Mouse (Mus musculus) ES-E14 (cell line): Measurements from ENCODE around the gene 4921524J17Rik. TPM values are rescaled to one million over a fixed set of nuclear protein-coding genes. Genes with fewer than 3 reads are reported as not detected.

Experiments used
- DNase-seq: peaks from one replicate; pipeline ENCODE4 v3.0.0-alpha.2; 2013; ENCODE audit warnings: low read depth, low spot score
- H3K27ac ChIP-seq: 2 replicates; pipeline ENCODE4 v1.5.1; 2012; ENCODE audit warnings: low read depth, mild to moderate bottlenecking, low read length, moderate library complexity, mixed read lengths; ENCODE audit not compliant: poor library complexity, insufficient read depth, severe bottlenecking
- H3K36me3 ChIP-seq: 2 replicates; pipeline ENCODE4 v1.6.1; 2012; ENCODE audit warnings: mild to moderate bottlenecking, low read length, moderate library complexity, mixed read lengths; ENCODE audit not compliant: control insufficient read depth, poor library complexity, insufficient read depth, severe bottlenecking
- H3K4me1 ChIP-seq, 2 experiments: fragments of 150-350 bp in 1 of 2; sonication (generic) in 1 of 2; 2 replicates each; pipeline ENCODE4 v1.6.1; 2012; ENCODE audit warnings: low read length in 2 of 2, mild to moderate bottlenecking in 1 of 2, mixed read lengths in 1 of 2; ENCODE audit not compliant: control insufficient read depth in 2 of 2, insufficient read depth in 2 of 2, poor library complexity in 1 of 2
- H3K4me3 ChIP-seq, 2 experiments: fragments of 150-350 bp in 1 of 2; sonication (generic) in 1 of 2; 2 replicates each; pipeline ENCODE4 v1.5.1; 2012; ENCODE audit warnings: low read length in 2 of 2, low read depth in 1 of 2, mild to moderate bottlenecking in 1 of 2, mixed read lengths in 1 of 2; ENCODE audit not compliant: insufficient read depth in 1 of 2, poor library complexity in 1 of 2, severe bottlenecking in 1 of 2
- H3K9ac ChIP-seq: 2 replicates; pipeline ENCODE4 v1.6.1; 2012; ENCODE audit warnings: low read depth, mild to moderate bottlenecking, low read length, mixed read lengths; ENCODE audit not compliant: poor library complexity, insufficient read depth, severe bottlenecking
- H3K9me3 ChIP-seq: fragments of 150-350 bp; sonication (generic); 2 replicates; pipeline ENCODE4 v1.6.1; 2012; ENCODE audit warnings: low read depth, mild to moderate bottlenecking, low read length; ENCODE audit not compliant: control insufficient read depth, insufficient read depth
- CHD2 ChIP-seq: IDR thresholded peaks from 2 replicates; pipeline ENCODE4 v1.6.1; 2014; ENCODE audit warnings: mild to moderate bottlenecking, low read depth, low read length, inconsistent platforms
- HCFC1 ChIP-seq: IDR thresholded peaks from 2 replicates; pipeline ENCODE4 v1.6.1; 2012; ENCODE audit warnings: low read length, inconsistent platforms, borderline replicate concordance; ENCODE audit not compliant: insufficient read depth
- MAFK ChIP-seq: IDR thresholded peaks from 2 replicates; pipeline ENCODE4 v1.6.1; 2014; ENCODE audit warnings: mild to moderate bottlenecking, low read depth, low read length, inconsistent platforms; ENCODE audit not compliant: insufficient read depth
- ZC3H11A ChIP-seq: IDR thresholded peaks from 2 replicates; pipeline ENCODE4 v1.6.1; 2012; ENCODE audit warnings: low read depth, mild to moderate bottlenecking, inconsistent platforms, low read length, borderline replicate concordance
- ZNF384 ChIP-seq: IDR thresholded peaks from 2 replicates; pipeline ENCODE4 v1.6.1; 2012; ENCODE audit warnings: low read depth, low read length, inconsistent platforms
- in situ Hi-C, 2 experiments: fragments of 600-800 bp; cut with MboI; formaldehyde crosslinking; loops; one replicate each; pipeline ENCODE4 v1.15.1; 2025; ENCODE audit warnings: low sequenced_read_pairs in 2 of 2, inconsistent platforms in 1 of 2; ENCODE audit not compliant: unreplicated experiment in 2 of 2
- total RNA-seq: library from RNA; depleted of rRNA; stranded (reverse); fragments of 300-350 nt; gene quantifications from 2 replicates; pipeline ENCODE4 v1.2.3, GENCODE M21; 2012

Gene 4921524J17Rik
- total RNA-seq, 1 experiment = 19.5 TPM

DNA sequence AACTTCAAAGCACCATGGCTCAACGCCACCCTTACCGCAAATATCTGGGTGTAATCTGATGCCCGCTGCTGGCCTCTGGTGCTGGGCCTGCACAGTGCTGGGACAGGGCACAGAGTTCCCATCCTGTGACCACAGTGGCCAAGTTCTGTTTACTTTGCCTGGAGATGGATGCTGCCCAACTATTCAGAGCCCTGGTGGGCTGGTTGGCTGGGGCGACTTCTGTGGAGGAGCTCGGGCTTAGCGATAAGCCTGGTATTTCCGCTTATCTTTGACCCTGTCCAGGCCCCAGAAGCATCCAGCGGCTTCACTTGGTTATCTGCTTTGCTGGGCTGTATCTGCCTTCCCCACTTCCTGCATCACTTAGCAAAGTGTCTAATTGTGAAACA, 51.8 kb downstream of the 4921524J17Rik start:
- H3K9me3 ChIP-seq = no peaks in the 10 kb centered on the region
- in situ Hi-C loops = no loop called here
- H3K9ac ChIP-seq = no peak overlapping the region
- no peak overlapping the region for H3K27ac ChIP-seq
- TF ChIP-seq HCFC1 = no peak
- TF ChIP-seq CHD2 = no peak
- no peak for TF ChIP-seq ZNF384
- TF ChIP-seq MAFK = no peak
- TF ChIP-seq ZC3H11A = no peak
- no peaks in the 10 kb centered on the region for H3K36me3 ChIP-seq
- H3K4me3 ChIP-seq = no peak overlapping the region
- no peaks in the 10 kb centered on the region for H3K4me1 ChIP-seq
- no peak for DNase-seq

DNA sequence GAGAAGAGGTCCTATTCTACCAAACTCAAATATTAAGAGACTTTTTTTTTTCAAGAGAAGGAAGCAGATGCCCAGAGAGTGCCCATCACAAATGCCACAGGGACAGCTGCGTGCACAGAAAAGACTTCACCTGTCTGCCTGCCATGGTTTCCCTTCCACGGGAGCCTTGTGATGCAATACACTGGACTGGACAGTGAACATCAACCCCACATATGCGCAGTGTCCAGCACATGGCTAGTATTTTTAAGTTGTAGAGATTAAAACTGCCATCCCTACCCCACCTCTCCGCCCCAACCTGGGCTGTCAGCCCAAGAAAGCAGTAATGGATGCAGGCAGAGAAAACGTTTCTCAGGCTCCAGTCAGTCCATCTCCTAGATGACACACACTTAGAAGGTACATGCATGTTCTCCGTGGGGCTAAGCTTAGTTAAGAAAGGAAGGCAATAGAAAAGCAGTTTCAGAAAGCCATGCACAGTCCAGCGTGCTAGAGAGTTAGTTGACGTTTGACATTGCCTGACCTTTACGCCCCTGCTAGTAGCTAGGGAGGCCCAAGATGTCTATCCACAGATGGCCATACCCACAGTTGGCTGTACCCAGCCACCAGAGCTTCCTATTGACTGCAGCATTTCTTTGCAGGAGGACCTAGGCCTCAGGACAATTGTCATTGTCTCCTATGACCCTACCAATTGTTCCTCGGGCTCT, 52.4 kb downstream of the 4921524J17Rik start:
- Histone ChIP-seq H3K4me1 (no peaks in the 10 kb centered on the region), H3K4me3 (no peak overlapping the region), H3K9me3 (no peaks in the 10 kb centered on the region), H3K27ac (no peak overlapping the region), H3K36me3 (no peaks in the 10 kb centered on the region), H3K9ac (no peak overlapping the region)
- no peak for DNase-seq
- in situ Hi-C loops = no loop called here
- no peak for TF ChIP-seq ZNF384
- no peak for TF ChIP-seq MAFK
- no peak for TF ChIP-seq HCFC1
- no peak for TF ChIP-seq CHD2
- TF ChIP-seq ZC3H11A = no peak

DNA sequence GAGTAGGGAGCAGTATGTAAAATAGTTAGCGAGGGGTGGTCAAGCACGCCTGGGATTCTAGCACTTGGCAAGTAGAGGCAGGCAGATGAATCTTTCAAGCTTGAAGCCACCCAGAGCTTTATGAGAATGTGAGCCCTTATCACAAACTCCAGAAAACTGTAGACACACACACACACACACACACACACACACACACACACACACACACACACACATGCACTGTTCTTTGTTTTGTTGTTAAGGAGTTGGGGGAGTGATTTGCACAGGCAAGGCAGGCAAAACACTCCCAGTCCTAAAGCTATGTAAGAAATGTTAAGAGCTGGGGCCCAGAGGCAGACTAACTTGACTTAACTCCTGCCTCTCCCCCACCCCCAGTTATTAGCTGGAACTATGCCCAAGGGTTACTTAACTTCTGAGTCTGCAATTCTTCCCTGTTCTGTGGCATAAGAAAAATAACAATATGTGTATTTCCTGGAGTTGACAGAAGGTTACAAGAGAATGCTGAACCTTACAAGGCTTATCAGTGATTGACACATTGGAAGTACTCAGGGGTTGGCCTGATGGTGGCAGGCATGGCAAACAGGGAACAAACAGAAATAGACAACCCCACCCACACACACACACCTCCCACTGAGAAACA, 53.4 kb downstream of the 4921524J17Rik start:
- H3K9me3 ChIP-seq = no peaks in the 10 kb centered on the region
- in situ Hi-C loops = no loop called here
- H3K9ac ChIP-seq = no peak overlapping the region
- no peak overlapping the region for H3K4me3 ChIP-seq
- DNase-seq = no peak
- no peak overlapping the region for H3K27ac ChIP-seq
- H3K36me3 ChIP-seq = no peaks in the 10 kb centered on the region
- TF ChIP-seq CHD2 (no peak), HCFC1 (no peak), MAFK (no peak), ZNF384 (no peak), ZC3H11A (no peak)
- no peaks in the 10 kb centered on the region for H3K4me1 ChIP-seq

DNA sequence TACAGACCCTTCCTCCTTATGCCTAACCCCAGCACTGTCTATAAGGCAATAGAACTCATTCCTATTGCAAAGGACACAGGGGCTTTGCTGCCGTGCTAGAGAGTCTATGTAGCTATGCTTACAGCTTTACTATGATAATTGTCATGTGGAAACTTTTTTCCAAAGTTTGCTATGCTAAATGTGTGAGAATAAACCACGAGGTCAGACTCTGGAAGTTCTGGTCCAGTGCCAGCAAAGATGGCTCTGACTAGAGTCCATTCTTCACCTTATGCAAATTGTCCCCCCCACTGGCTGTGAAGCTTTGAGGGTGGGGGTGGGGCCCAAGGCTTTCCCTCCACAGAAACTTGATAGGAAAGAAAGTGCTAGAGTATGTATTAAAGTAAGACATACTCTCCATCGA, 56.1 kb downstream of the 4921524J17Rik start:
- no peak overlapping the region for H3K27ac ChIP-seq
- TF ChIP-seq ZC3H11A (no peak), HCFC1 (no peak), ZNF384 (no peak), CHD2 (no peak), MAFK (no peak)
- H3K4me1 ChIP-seq = no peaks in the 10 kb centered on the region

DNA sequence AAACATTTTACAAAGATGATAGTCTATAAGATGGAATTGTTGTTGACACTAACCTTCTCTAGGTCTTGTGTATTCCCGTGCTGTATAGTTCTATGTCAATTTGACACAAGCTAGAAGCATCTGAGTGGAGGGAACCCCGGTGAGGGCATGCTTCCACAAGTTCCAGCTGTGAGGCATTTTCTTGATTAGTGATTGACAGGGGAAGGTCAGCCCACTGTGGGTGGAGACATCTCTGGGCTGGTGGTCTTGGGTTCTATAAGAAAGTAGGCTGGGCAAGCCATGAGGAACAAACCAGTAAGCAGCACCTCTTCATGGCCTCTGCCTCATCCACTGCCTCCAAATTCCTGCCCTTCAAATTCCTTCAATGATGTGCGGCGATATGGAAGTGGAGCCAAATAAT, 58.3 kb downstream of the 4921524J17Rik start:
- in situ Hi-C loops = no loop called here
- H3K4me1 ChIP-seq = no peaks in the 10 kb centered on the region
- H3K27ac ChIP-seq = no peak overlapping the region

More for the DNA sequence above, 56.1 kb downstream of the 4921524J17Rik start:
- Histone ChIP-seq H3K9me3 (no peaks in the 10 kb centered on the region), H3K9ac (no peak overlapping the region), H3K36me3 (no peaks in the 10 kb centered on the region), H3K4me3 (no peak overlapping the region)
- in situ Hi-C loops = no loop called here
- DNase-seq = no peak

More for the DNA sequence above, 58.3 kb downstream of the 4921524J17Rik start:
- Histone ChIP-seq H3K4me3 (no peak overlapping the region), H3K9me3 (no peaks in the 10 kb centered on the region), H3K9ac (no peak overlapping the region), H3K36me3 (no peaks in the 10 kb centered on the region)
- DNase-seq = no peak
- TF ChIP-seq HCFC1 = no peak
- TF ChIP-seq ZC3H11A = no peak
- no peak for TF ChIP-seq ZNF384
- TF ChIP-seq MAFK = no peak
- TF ChIP-seq CHD2 = no peak
